Mouse (Mus musculus) R1 (cell line): ENCODE results near the gene Hexdc.

Experiments
- DNase-seq: peaks from one replicate; pipeline ENCODE4 v3.0.0-alpha.2; 2018; ENCODE audit warnings: low read depth, low spot score

Gene Hexdc

DNA sequence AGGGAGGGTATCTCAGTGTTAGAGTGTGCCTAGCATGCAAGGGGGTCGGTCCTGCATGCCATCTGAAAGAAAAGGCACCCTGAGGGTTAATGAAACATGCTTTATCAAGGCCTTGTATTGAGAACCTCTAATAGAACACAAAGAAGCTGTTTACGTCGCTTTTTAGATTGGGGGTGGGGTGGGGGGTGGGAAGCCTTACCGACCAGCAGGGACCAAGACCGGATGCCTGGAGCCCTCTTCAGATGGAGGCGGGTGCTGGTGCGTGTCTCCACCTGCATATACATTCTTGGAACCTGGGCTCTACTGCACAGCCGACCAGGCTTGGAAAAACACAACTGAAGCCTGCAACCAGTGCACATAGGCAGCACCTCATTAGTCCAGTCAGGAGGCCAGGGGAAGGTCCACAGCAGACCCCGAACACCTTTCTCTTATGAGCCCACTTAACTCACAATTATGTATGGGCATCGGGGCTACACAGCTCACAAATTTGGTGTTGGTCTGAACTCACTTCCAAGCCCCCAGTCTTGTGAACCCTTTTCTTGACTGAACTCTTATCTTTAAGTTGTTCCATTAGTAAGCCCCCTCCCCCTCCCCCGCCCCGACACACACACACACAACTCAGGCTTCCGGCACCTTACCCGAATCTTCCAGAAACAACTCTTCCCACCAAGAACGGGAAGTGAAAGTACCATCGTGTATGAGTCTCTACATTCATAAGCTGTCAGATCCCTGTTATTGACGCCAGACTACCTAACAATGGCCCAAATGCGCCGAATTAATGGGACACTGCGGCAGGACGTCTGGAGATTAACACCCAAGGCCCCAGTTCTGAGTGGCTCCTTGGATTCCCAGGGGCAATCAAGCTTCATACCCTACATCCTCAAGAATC, 24.1 kb downstream of the Hexdc start:
- no peak for DNase-seq

DNA sequence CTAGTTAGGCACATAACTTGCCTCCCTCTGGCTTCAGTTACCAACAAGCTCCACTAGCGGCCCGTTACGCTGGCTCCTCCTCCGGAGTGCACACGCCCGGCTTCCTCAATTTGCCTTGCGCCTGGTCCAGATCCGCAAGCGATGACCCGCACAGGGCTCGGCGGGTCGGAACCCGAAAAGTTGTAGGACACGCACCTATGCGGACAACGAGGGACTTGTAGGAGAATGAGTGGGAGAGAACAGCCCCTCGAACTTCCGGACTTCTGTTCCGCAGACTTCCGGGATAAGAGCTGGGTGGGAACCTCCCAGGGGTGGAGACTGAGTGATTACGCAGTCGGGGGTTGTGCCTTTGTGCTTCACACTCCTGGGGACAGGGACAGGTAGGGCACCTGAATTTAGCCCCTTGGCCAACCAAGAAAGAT, 24.8 kb downstream of the Hexdc start, which contains the start of gene Cybc1:
Cybc1 (minus strand) TSS at position 305 of the 422 bp plus-strand sequence.
- peak; percentile 95 for DNase-seq

DNA sequence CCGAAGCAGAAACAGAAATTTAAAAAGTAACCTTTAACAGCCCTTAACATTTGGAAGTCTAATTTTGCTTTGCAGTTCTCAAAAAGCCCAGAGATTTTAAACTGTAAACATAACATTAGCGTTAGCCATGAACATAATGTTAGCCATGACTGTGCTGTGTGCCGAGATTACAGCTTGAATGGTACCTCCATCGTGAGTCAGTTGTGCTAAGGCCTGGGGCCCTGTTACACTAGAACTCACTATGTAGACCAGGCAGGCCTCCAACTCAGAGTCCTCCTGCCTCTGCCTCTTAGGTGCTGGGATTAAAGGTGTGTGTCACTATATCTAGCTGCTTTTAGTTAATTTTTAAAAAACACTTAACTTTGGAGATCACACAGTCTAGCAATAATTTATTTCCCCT, 27.0 kb downstream of the Hexdc start:
- no peak for DNase-seq

DNA sequence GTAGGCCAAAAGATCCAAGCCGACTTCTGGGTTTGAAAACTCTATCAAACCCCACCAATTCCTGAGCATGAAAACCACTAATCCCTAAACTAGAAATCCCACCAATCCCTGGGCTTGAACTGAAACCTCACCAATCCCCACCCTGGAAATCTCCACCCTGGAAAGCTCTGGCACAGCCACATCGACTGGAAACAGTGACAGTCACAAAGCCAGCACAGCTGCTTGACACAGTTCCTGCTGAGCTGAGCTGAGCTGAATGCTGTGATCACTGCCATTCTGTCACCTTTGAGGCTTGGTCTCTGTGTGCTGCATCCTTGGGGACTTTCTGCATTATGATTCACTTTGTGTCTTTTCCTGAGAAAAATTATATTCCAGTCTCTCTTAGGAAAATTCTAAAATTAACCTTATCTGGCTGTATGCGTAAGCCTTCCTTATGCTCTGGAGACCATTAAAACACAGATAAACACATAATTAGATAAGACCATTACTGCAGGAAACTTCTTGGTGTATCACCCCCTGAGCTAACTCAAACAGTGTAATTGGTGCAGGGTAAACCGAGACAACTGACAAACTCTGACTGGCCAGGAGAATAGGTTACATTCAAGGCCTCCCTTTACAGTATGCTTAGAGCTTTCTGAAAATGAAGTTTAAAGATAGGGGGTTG, 27.5 kb downstream of the Hexdc start:
- no peak for DNase-seq

DNA sequence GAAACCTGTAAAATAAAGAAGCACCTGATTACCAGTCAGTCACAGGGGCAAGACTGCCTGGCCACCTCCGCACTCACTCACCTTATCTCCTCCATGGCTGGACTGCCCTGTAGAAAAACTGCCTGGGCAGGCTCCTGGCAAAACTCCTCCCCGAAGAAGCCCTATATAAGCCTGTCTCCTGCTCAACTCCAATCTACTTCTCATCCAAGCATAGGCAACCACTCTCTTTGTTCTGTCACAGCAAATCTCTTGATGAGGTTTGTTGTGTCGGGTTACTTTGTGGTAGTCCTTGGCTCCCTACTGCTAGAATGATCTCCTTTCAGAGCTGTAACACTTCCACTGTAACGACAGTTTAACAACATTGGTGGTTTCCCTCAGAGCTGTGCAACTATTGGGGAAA, 28.5 kb downstream of the Hexdc start:
- no peak for DNase-seq

DNA sequence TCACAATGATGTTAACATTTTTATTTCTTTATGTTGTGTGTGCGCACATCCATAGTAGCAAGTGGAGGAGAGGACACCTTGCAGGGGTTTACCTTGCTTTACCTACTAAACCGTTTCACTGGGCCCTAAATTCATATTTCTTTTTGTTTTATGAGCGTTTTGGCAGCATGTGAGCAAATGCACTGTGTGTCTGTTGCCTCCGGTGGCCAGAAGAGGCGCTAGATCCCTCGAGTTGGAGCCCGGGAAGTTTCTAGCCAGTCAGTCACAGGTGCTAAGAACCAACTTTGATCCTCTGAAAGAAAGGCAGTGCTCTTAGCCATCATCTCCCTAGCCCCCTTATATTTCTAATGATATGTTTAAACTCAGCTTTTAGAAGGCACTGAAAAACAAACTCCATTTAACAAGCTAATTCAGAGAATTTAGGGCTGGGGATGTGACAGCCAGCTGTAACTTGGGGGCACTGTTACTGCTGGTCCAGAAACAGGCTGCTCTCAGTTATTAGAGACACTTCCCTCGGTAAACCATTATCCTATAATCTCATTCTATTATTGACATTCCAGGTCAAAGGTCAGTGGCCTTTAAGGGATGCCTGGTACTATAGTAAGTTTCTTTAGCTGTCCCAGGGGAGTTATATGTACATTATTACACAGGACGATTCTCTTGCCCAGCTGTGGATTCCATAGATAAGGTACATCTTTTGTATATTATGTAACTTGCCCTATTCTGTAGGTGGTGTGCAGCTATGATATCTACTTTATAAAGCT, 31.4 kb downstream of the Hexdc start:
- DNase-seq = peak; percentile 76

DNA sequence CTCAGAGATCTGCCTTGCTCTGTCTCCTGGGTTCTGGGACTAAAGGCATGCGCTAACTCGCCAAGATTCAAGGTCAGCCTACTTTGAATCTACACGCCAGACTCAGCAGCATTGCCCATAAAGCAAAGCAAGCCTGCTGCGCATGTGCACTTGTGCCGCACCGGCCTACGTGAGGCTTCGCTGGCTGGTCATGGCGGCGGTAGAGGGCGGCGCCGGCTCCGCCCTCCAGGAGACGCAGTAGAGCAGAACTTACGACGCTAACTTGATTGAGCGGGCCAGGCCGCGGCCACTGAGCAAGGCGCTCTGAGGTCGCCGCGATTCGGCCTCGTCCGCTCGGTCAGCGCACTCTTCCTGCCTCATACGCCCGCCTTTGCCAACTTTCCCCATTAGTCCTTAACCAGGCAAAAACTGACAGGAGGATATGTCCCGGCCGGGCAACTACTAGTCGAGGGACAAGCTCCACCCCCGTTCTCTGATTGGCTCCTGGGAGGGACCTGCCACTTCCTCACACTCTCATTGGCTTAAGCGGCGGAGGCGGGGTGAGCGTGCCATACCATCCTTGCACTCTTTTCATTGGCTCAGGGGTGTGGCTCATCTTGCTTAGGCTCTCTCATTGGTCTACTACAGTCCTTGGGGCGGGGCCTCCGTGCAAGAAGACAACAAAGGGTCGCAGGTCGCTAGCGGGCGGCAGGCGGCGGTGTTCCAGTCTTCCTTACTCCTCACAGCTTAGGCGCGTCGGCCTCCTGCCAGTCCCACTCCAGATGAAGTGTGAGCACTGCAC, 32.5 kb downstream of the Hexdc start, which contains the start of gene Narf:
Narf (plus strand) TSS at position 690 of the 781 bp plus-strand sequence.
- peak; percentile 100 for DNase-seq

DNA sequence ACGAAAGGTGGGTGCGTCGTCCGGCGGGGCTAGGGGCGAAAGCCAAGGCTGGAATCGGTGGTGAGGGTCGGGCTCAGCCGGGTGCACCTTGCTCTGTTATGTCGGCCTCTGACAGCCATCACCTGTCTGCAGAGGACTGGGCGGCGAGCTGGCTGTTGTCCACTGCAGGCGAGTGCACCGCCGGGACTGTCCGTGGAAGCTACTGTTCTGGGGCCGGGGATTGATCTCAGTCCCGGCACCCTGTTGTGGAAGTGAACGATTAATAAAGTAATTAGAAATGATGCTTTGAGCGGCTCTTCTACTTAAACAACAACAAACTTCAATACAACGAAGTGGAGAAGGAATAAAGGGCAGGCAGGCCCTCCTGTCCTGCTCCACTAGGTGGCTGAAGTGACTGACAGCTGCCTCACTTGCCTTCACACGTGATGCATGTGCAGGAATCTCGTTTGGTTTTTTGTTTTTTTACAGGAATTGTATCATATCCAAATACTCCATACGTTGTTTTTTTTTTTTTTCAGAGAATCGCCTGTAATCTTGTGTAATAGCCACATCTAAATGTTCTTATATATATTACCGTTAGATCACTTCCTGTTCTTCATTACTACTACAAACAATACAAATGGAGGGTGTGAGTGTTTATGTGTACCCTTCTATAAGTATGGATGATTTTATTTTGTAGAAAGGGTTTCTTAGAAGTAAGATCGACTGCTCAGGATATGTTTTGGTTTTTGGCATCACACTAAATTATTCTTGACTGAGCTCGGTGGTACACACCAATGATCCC, 33.3 kb downstream of the Hexdc start:
- peak; percentile 63 for DNase-seq

DNA sequence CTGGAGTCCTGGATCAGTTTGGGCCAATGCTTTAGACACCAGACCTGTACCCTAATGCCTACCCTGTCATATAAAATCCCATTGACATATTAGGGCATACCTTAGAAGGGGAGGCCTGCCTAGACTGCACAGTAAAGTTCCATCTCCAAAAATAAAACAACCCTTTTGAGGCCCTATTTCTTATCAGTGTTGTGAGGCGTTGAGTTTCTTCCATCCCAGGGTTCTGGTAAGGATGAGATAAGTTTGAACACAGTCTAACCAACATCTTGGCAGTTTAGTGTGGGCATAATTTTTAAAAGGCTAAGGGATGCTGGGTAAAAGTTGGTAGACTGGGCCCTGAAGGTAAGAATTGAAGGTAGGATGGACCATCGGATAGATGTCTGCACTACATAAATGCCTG, 35.4 kb downstream of the Hexdc start:
- DNase-seq = no peak

DNA sequence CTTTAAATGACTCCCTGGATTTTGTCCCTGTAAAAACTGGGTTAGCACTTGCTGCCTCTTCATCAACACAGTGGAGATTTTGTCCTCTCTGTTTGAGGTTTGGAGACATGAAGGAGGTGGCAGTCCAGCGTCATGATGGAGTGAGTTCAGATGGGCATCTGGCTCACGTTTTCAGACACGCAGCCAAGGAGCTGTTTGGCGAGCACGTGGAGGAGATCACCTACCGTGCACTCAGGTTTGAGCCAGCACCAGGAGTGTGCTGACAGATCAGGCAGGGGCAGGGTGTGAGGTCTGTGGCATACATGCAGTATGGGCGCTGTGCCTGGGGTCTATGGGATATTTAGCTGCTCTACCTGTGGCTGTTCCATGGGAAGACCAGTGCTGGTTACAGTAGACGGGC, 46.0 kb downstream of the Hexdc start:
- DNase-seq = no peak

DNA sequence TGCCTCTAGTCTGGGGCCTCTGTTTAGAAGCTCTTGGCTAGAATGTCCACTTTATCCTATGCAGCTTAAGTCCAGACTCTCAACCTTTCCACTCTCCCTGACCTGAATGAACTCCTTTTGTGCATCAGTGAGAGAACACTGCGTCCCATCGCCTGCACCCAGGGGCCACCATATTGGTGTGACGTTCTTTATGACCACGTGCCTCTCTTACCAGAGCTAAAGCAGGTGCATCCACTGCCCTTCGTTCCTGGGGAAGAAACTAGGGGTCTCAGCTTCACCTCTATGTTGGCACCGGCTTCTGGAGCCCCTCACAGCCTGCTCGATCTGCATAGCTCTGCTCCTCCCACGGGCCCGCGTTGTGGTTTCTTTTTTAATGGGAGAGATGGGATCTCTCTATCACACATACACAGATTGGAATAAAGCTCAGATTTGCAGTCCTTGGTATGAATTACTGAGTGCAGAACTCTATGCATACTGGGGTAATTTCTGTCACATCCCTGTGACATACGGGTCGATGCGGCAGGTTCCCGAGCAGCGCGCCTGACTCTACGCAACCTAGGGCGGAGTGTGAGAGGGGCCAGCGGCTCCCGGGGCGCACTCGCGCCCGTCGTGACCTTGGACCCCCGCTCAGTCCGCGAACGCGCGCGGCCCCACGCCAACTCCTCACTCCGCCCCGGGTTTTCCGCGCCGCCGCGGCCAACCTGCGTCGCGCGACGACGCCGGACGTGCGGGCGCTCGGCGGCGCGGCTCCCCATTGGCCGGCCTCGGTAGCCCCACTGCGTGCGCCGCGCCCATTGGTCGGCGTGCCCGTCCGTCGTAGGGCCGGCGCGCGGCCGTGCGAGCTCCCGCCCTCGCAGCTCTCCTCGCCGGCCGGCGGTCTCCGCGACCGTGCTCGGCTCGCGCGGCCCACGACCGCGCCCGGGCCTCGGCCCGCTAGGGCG, 55.2 kb downstream of the Hexdc start, which contains the start of gene Foxk2:
Foxk2 (plus strand) TSS at position 831 of the 941 bp plus-strand sequence.
- peak; percentile 84 for DNase-seq

DNA sequence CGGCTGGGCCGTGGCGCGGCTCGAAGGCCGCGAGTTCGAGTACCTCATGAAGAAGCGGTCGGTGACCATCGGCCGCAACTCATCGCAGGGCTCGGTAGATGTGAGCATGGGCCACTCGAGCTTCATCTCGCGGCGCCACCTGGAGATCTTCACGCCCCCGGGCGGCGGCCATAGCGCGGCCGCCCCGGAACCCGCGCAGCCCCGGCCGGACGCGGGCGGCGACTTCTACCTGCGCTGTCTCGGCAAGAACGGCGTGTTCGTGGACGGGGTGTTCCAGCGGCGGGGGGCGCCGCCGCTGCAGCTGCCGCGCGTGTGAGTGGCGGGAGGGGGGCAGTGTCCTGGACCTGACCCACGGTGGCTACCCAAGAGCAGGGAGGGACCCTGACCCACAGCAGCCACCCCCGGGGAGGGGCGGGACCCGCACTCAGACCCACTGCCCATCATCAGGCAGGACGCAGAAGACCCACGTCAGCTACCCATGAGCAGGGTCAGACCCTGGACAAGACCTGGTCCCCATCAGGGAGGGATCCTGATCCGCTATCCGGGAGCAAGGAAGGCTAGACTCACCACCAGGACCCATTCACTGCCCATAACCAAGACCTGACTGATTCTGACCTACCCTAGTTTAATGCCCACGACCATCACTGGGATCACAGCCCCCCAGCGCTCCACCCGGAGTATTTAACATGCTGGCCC, 56.1 kb downstream of the Hexdc start:
- peak; percentile 41 for DNase-seq

DNA sequence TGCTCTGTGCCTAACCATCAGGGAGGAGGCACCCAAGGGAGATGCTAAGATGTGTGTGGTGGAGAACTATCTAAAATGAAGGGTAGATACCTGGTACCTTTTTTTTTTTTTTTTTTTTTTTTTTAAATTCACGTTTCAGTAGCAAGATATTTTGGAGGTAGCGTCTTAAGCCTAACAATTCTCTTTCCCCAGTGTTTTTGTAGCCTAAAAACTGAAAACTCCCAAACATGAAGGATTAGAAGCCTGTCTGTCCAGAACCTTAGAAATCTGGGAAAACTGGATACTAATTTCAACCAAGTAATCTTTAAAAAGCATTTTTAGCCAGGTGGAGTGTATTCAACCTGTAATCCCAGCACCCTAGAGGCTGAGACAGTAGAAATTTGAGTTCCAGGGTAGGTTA, 56.8 kb downstream of the Hexdc start:
- no peak for DNase-seq
